Mouse (Mus musculus) myocyte (in vitro differentiated cells): ENCODE measurements around the gene Fam102a. TPM values are rescaled to one million over a fixed set of nuclear protein-coding genes. Genes with fewer than 3 reads are reported as not detected.
A peak's percentile ranks its signal among the peaks of the same experiment; 100 is the strongest.

ENCODE experiments used
- H3K27me3 ChIP-seq: one replicate; pipeline ENCODE4 v1.6.1; 2011; ENCODE audit not compliant: control insufficient read depth, insufficient read depth, insufficient read length
- H3K36me3 ChIP-seq: one replicate; pipeline ENCODE4 v1.6.1; 2011; ENCODE audit not compliant: control insufficient read depth, insufficient read depth
- H3K4me2 ChIP-seq: one replicate; pipeline ENCODE4 v1.6.1; 2011; ENCODE audit warnings: low read depth, control low read depth
- H3K4me3 ChIP-seq: one replicate; pipeline ENCODE4 v1.5.1; 2011; ENCODE audit warnings: mild to moderate bottlenecking, control low read depth, moderate library complexity
- H3K79me2 ChIP-seq: one replicate; pipeline ENCODE4 v1.6.1; 2011; ENCODE audit not compliant: control insufficient read depth, insufficient read depth
- H3ac ChIP-seq: one replicate; pipeline ENCODE4 v1.6.1; 2011; ENCODE audit not compliant: control insufficient read depth, insufficient read length
- CEBPB ChIP-seq: IDR thresholded peaks from 2 replicates; pipeline ENCODE4 v1.6.1; 2011; ENCODE audit warnings: mild to moderate bottlenecking, moderate library complexity; ENCODE audit not compliant: poor library complexity, insufficient read depth, severe bottlenecking
- E2F4 ChIP-seq: IDR thresholded peaks from one replicate; pipeline ENCODE4 v1.6.1; 2011; ENCODE audit warnings: mild to moderate bottlenecking, control low read depth, moderate library complexity; ENCODE audit not compliant: insufficient read depth
- MAX ChIP-seq: IDR thresholded peaks from one replicate; pipeline ENCODE4 v1.6.1; 2011; ENCODE audit warnings: low read depth, mild to moderate bottlenecking, control low read depth
- MYOD1 ChIP-seq, 3 experiments: IDR thresholded peaks; one replicate each; pipeline ENCODE4 v1.6.1; 2011; ENCODE audit warnings: control low read depth in 2 of 3, low read depth in 2 of 3, mild to moderate bottlenecking in 2 of 3, moderate library complexity in 1 of 3; ENCODE audit not compliant: insufficient read length in 2 of 3, control insufficient read depth in 1 of 3
- MYOG ChIP-seq, 3 experiments: IDR thresholded peaks; one replicate each; pipeline ENCODE4 v1.6.1; 2011; ENCODE audit warnings: control low read depth in 2 of 3, low read depth in 2 of 3, mild to moderate bottlenecking in 2 of 3; ENCODE audit not compliant: insufficient read length in 2 of 3, control insufficient read depth in 1 of 3, insufficient read depth in 1 of 3
- POLR2A ChIP-seq: IDR thresholded peaks from one replicate; pipeline ENCODE4 v1.6.1; 2011; ENCODE audit warnings: low read depth, mild to moderate bottlenecking, control low read depth, moderate library complexity; ENCODE audit not compliant: insufficient read length
- POLR2AphosphoS2 ChIP-seq: IDR thresholded peaks from one replicate; pipeline ENCODE4 v1.6.1; 2011; ENCODE audit warnings: low read depth, control low read depth; ENCODE audit not compliant: insufficient read length
- REST ChIP-seq: IDR thresholded peaks from one replicate; pipeline ENCODE4 v1.6.1; 2011; ENCODE audit warnings: mild to moderate bottlenecking, control low read depth, moderate library complexity; ENCODE audit not compliant: insufficient read depth, insufficient read length
- SRF ChIP-seq: IDR thresholded peaks from one replicate; pipeline ENCODE4 v1.6.1; 2011; ENCODE audit warnings: low read depth; ENCODE audit not compliant: control insufficient read depth, insufficient read length
- TCF12 ChIP-seq: IDR thresholded peaks from one replicate; pipeline ENCODE4 v1.6.1; 2011; ENCODE audit warnings: mild to moderate bottlenecking, control low read depth; ENCODE audit not compliant: poor library complexity, insufficient read depth, severe bottlenecking
- TCF3 ChIP-seq: IDR thresholded peaks from one replicate; pipeline ENCODE4 v1.6.1; 2011; ENCODE audit warnings: low read depth, control low read depth; ENCODE audit not compliant: insufficient read length
- USF1 ChIP-seq: IDR thresholded peaks from one replicate; pipeline ENCODE4 v1.6.1; 2011; ENCODE audit warnings: low read depth, mild to moderate bottlenecking, control low read depth, moderate library complexity
- polyA plus RNA-seq: library from polyadenylated mRNA; unstranded; fragments of >200 nt; fragmentation: generic; extraction: Trizol; gene quantifications from one replicate; pipeline ENCODE4 v1.2.1, GENCODE M21; 2012; ENCODE audit warnings: missing spikeins

Fam102a gene
- polyA plus RNA-seq, 1 experiment: 1.7 TPM

DNA sequence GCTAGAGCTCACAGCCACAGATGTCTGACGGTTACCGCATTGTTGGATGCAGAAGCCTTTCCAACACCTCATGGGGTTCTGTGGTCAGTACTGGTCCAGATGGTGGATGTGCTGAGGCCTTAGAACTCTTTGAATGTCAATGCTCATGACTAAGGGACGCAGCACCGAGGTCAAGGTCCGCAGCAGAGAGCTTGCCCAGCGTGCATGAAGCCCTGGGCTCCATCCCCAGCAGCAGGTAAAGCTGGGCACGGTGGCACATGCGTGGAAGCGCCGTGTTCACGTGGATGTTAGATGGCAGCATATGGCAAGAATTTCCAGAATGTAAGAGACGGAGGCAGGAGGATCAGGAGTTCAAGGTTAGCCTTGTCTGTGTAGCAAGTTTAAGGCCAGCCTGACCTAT lies 9.3 kb upstream of the Fam102a start:
- H3K4me2 ChIP-seq: no peak overlapping the region
- no peak overlapping the region for H3ac ChIP-seq
- no peaks in the 10 kb centered on the region for H3K79me2 ChIP-seq
- no peaks in the 10 kb centered on the region for H3K27me3 ChIP-seq
- no peak for TF ChIP-seq POLR2AphosphoS2
- no peak for TF ChIP-seq MYOD1 (IDR thresholded peaks at IDR 0.05; ENCODE audit: control insufficient read depth in 1 of 3, insufficient read length in 2 of 3, low read depth in 2 of 3)
- no peak for TF ChIP-seq MYOG (IDR thresholded peaks at IDR 0.05; ENCODE audit: control insufficient read depth in 1 of 3, insufficient read depth in 1 of 3, insufficient read length in 2 of 3, low read depth in 2 of 3)
- no peak for TF ChIP-seq TCF3
- TF ChIP-seq USF1: no peak
- TF ChIP-seq POLR2A: no peak
- no peak for TF ChIP-seq CEBPB
- TF ChIP-seq MAX: no peak
- no peak for TF ChIP-seq E2F4
- no peak for TF ChIP-seq SRF
- TF ChIP-seq TCF12: no peak
- TF ChIP-seq REST: no peak
- no peaks in the 10 kb centered on the region for H3K36me3 ChIP-seq
- no peak overlapping the region for H3K4me3 ChIP-seq

DNA sequence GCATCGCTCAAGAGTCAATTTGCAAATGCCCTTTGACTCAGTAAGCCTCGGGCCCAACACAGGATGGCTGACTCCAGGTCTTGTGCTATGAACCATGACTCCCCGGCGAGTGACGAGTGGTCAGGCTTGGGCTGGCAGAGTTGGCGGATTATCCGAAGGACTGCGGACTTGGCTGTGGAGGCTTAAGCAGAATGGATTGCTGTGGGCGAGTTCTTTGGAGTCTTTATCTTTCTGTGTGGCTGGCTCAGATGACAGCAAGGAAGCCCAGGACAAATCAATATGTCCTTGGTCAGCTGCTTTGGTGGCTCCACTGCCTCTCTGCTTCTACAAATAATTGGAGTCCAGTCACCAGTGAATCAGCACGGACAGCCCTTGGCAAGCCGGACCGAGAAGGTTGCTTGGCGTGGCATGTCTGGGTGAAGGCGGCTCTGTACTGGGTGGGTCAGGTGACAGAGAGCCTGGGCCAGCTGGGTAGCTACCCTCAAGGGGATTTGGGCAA lies 7.6 kb upstream of the Fam102a start:
- no peak for TF ChIP-seq MAX
- peak; percentile 6 for TF ChIP-seq USF1
- peak in 1 of 3 experiments; percentile 30 for TF ChIP-seq MYOG (IDR thresholded peaks at IDR 0.05; ENCODE audit: control insufficient read depth in 1 of 3, insufficient read depth in 1 of 3, insufficient read length in 2 of 3, low read depth in 2 of 3)
- Histone ChIP-seq H3K79me2 (no peaks in the 10 kb centered on the region), H3K36me3 (no peaks in the 10 kb centered on the region)

DNA sequence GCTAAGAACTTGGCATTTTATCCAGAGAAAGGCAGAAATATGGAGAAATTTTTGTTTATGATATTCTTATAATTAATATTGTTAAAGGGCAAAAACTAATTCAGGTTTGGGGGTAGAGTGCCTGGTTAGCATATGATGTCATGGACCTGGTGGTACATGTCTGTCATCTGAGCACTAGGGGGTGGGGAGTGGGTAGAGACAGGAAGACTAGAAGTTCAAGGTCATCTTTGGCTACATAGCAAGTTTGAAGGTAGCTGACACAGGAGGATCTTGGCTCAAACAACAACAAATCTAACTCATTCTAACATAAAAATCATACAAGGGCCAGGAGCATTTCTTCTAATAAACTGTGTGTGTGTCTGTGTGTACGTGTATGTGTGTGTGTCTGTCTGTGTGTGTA lies 6.8 kb upstream of the Fam102a start:
- Histone ChIP-seq H3K27me3 (no peaks in the 10 kb centered on the region), H3K4me2 (no peak overlapping the region)

More for the DNA sequence above, 7.6 kb upstream of the Fam102a start:
- Histone ChIP-seq H3K4me2 (peak overlapping the region; percentile 57), H3K27me3 (no peaks in the 10 kb centered on the region), H3K4me3 (no peak overlapping the region), H3ac (no peak overlapping the region)

DNA sequence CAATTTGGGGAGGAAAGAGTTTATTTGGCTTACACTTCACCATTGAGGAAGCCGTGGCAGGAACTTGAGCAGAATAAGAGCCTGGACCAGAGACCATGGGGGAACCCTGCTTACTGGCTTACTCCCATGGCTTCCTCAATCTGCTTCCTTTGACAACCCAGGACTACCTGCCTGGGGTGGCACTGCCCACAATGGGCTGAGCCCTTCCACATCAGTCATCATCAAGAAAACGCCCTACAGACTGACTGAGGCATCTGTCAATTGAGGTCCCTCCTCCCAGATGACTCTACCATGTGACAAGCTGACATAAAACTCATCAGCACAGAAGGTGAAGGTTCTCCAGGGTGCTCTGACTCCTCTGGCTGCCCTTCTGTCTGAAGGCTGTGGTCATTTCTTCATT lies 4.7 kb upstream of the Fam102a start:
- TF ChIP-seq TCF12 (no peak), MAX (no peak), E2F4 (no peak), POLR2AphosphoS2 (no peak), USF1 (no peak), MYOD1 (IDR thresholded peaks at IDR 0.05; ENCODE audit: control insufficient read depth in 1 of 3, insufficient read length in 2 of 3, low read depth in 2 of 3) (no peak), POLR2A (no peak), TCF3 (no peak), CEBPB (no peak), REST (no peak), MYOG (IDR thresholded peaks at IDR 0.05; ENCODE audit: control insufficient read depth in 1 of 3, insufficient read depth in 1 of 3, insufficient read length in 2 of 3, low read depth in 2 of 3) (no peak), SRF (no peak)
- Histone ChIP-seq H3ac (no peak overlapping the region), H3K79me2 (no peaks in the 10 kb centered on the region), H3K4me3 (no peak overlapping the region), H3K27me3 (no peaks in the 10 kb centered on the region), H3K4me2 (no peak overlapping the region), H3K36me3 (no peaks in the 10 kb centered on the region)

More for the DNA sequence above, 6.8 kb upstream of the Fam102a start:
- no peaks in the 10 kb centered on the region for H3K36me3 ChIP-seq
- H3K4me3 ChIP-seq: no peak overlapping the region
- H3K79me2 ChIP-seq: no peaks in the 10 kb centered on the region
- H3ac ChIP-seq: no peak overlapping the region
- TF ChIP-seq REST (no peak), MYOG (IDR thresholded peaks at IDR 0.05; ENCODE audit: control insufficient read depth in 1 of 3, insufficient read depth in 1 of 3, insufficient read length in 2 of 3, low read depth in 2 of 3) (no peak), CEBPB (no peak), MAX (no peak), E2F4 (no peak), USF1 (no peak), POLR2A (no peak)

DNA sequence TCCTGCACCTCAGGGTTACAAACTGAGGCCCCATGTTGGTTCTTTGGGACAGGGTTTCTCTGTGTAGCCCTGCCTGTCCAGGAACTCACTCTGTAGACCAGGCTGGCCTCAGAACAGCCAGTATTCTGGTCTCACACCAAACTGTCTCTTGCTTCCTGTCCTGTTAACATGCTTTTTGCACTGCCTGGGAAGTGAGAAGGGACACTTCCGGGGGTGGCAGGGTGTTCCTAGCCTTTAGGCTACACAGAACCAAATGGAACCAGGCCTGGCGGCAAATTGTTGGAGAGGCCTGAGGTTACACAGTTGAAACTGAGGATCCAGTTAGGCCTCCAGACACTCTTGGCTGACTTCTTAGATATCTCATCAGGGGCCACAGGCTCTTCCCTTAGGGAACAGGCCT lies 2.0 kb upstream of the Fam102a start:
- H3K36me3 ChIP-seq: no peaks in the 10 kb centered on the region
- H3K4me3 ChIP-seq: no peak overlapping the region
- H3ac ChIP-seq: no peak overlapping the region
- TF ChIP-seq POLR2AphosphoS2 (no peak), SRF (no peak), MYOG (IDR thresholded peaks at IDR 0.05; ENCODE audit: control insufficient read depth in 1 of 3, insufficient read depth in 1 of 3, insufficient read length in 2 of 3, low read depth in 2 of 3) (no peak), TCF12 (no peak), MAX (no peak), CEBPB (no peak), TCF3 (no peak), REST (no peak), POLR2A (no peak)
- H3K27me3 ChIP-seq: no peaks in the 10 kb centered on the region
- H3K4me2 ChIP-seq: no peak overlapping the region
- no peaks in the 10 kb centered on the region for H3K79me2 ChIP-seq
